Mouse (Mus musculus) gastrocnemius, postnatal 36 days (tissue): Measurements from ENCODE around the gene Lkaaear1. TPM values are rescaled to one million over a fixed set of nuclear protein-coding genes. Genes with fewer than 3 reads are reported as not detected.

Source experiments
- DNase-seq, 2 experiments: peaks; one replicate each; pipeline ENCODE4 v3.0.0; 2022
- intact Hi-C: fragments of 180-260 bp; cut with DNase I; formaldehyde crosslinking; loops from one replicate; pipeline ENCODE4 v1.15.1; 2025
- long read RNA-seq, 2 experiments: library from polyadenylated mRNA; stranded (forward); transcript quantifications; one replicate each; pipeline ENCODE4 v2.0.0; 2021
- total RNA-seq, 2 experiments: library from RNA; stranded (reverse); gene quantifications; 2 replicates each; pipeline ENCODE4 v1.2.3; 2021

Gene Lkaaear1
- total RNA-seq = not detected
- long read RNA-seq, experiment 1 = 0 reads
- long read RNA-seq, experiment 2 = 0 reads

DNA sequence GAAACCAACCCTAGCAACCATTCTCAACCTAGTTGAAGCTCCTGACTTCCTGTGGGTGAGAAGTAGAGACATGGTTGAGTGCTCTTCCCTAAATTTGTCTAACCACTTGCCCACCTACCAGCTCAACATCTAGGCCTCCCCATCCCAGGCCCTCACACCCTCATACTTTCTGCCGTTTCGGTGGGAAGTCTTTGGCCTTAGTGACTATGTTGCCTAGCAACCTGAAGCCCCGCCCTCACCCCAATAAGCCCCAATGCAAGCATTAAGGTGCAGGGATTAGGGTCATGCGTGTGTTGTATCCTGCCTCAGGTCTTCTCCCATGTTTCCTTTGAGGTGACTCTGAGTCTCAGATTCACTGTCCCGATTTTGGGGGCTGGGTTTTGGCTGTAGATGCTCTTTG, at the start of gene Lkaaear1:
Gene Lkaaear1, minus strand, starts transcription at position 202 of the 400 bp plus-strand sequence.
- no peak for DNase-seq
- intact Hi-C loops = loop anchor here (10.0 kb wide), 1 partner anchor 167 kb away; the partner anchor contains the start of gene Polr3k

GRCm38 (mm10) chr2:181730051-181730450, 31.8 kb upstream of the Lkaaear1 start:
- intact Hi-C loops = no loop called here
- no peak for DNase-seq

DNA sequence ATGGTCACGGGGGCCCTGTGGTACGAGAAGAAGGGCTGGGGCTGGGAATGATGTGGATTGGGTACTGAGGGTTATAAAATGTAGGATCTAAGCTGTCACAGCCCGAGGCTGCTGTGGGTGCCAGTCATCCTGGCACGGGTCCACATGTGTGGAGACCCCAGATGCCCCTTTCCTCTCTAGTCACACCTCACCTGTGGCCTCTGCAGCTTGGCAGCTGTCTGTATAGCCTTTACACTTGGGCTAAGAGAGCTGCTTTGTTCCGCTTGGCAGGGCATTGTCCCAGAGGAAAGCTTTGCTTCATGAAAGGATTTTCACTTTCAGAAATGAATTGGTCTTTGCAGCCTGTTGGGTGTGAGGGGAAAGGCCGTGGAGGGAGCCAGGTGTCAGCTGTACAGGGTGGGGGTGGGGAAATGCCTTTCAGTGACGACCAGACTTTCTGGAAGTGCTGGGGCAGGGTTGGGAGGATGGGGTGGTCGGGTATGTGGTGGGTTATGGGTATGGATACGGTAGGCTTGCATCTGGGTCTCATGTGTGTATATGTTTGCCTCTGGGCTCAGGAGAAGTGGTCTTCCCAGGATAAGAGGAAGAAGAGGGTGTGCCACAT, 29.5 kb upstream of the Lkaaear1 start:
- no peak for DNase-seq

DNA sequence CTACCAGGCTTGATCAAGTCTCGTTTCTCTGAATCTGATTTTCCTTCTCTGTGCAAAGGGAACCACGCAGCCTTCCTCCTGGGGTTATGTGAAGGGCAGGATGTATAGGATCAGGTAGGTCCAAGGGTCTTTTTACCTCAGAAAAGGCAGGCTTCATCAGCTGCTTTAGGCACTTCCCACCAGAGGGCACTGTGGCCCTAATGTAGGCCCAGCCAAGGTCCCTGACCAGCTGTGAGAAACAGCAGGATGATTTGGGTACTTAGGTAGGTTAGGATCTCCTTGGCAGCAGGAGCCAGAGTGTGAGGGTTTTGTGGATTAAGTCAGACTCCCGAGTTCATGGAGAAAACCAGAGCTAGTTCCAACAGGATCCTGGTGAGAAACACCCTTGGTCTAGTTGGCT, 24.0 kb upstream of the Lkaaear1 start:
- intact Hi-C loops = no loop called here
- DNase-seq = no peak

More for the DNA sequence above, 29.5 kb upstream of the Lkaaear1 start:
- intact Hi-C loops = no loop called here

DNA sequence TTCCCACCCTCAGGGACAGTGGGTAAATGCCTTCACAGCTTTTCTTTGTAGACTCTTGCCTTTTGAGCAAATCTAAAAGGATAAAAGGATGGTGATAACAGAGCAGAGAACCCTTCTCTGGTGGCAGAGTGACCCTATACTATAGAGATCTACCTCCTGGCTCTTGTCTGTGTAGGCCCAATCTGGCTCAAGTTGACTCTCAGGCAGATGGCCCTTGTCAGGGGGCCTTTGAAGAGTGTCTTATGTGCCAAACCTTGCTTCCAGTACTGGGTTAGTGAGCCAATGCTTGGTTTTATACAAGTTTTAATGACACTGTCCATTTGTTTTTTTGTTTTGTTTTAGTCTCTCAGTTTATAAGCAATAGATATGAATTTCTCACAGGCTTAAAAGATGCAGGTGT, 23.0 kb upstream of the Lkaaear1 start:
- intact Hi-C loops = no loop called here

DNA sequence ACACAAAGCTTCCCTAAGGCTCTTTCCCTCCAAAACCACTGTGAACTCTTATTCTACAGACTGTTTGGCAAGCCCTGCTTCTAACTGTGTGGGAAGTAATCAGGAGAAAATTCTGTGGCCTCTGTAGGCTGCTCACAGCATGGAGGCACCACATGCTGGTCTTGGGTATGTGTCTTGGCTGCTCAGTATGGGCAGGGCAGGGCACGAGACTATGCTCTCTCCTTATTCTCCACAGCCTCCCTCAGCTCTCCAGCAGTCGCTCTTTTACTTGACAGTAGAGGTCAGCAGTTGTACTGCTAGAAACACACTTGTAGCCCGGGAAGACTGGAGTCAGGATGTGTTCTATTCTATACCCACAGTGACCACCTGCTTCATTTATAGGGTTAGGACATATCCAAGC, 21.8 kb upstream of the Lkaaear1 start:
- no peak for DNase-seq
- intact Hi-C loops = no loop called here

More for the DNA sequence above, 23.0 kb upstream of the Lkaaear1 start:
- no peak for DNase-seq

GRCm38 (mm10) chr2:181716991-181717390, 18.7 kb upstream of the Lkaaear1 start:
- intact Hi-C loops = no loop called here
- no peak for DNase-seq

- intact Hi-C loops = no loop called here
- no peak for DNase-seq
Observed at GRCm38 (mm10) chr2:181715382-181715781, 17.1 kb upstream of the Lkaaear1 start.

DNA sequence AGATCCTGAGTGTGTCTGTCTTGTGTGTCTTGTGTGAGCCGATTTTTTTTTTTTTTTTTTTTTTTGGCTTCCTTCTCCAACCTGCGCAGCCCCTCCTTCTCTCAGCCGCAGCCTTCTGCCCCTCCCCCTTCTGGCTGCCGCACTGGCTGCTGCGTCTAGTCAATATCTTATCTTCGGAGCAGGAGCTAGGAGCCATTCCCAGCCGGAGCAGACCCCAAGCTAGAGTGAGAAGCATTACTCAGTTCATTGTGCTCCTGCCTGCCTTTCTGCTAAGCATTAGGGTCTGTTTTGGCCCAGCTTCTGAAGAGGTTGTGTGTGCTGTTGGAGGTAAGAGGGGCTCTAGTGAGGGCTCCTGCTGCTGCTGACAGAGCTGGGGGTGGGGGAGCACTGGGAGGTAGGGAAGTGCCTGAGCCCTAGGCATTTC, 16.7 kb upstream of the Lkaaear1 start, which contains the start of gene Oprl1:
Gene Oprl1, plus strand, starts transcription at position 114 of the 424 bp plus-strand sequence.
- intact Hi-C loops = no loop called here
- DNase-seq = no peak

- intact Hi-C loops = no loop called here
Observed at GRCm38 (mm10) chr2:181713749-181714148, 15.5 kb upstream of the Lkaaear1 start.

DNA sequence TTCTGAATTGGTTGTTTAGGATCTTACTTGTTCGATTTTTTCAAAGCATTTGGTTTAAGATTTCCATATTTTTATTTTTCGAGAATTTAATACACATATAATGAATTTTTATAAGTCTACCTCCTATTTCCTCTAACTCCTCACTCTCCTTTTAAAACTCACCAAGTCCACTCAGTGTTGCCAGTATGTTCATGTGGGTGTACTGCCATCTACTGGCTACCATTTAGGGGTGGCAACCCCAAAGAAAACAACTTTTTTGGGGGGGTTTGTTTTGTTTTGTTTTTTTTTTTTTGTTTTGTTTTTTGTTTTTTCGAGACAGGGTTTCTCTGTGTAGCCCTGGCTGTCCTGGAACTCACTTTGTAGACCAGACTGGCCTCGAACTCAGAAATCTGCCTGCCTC, 8.4 kb upstream of the Lkaaear1 start:
- intact Hi-C loops = loop anchor here (2.0 kb wide), 1 partner anchor 48 kb away; no protein-coding TSS in a partner anchor
- DNase-seq = no peak

More at GRCm38 (mm10) chr2:181713749-181714148, 15.5 kb upstream of the Lkaaear1 start:
- no peak for DNase-seq

- intact Hi-C loops = loop anchor here (10.0 kb wide), 1 partner anchor 168 kb away; the partner anchor contains the start of gene Polr3k
- DNase-seq = no peak
Observed at GRCm38 (mm10) chr2:181696801-181697420, 1.3 kb downstream of the Lkaaear1 start.

DNA sequence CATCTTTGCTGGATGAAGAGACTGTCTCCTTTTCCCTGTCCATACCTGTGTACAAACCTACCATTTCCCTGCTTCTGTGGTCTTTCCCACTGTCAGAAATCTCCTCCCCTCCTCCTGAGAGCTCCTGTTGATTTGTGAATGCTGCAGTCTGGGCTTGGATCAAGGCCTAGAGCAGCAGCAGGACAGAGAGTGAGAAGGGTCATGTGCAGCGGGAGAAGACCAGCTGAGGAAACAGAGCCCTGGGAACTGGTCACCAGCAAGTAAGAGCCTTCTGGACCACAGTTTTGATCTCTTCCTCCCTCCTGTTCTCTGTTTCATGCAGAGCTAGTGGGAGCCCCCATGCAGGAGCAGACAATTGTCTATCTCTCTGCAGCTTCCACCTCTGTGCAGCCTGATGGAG, 2.5 kb downstream of the Lkaaear1 start:
- no peak for DNase-seq
- intact Hi-C loops = loop anchor here (10.0 kb wide), 1 partner anchor 169 kb away; the partner anchor contains the start of gene Polr3k

DNA sequence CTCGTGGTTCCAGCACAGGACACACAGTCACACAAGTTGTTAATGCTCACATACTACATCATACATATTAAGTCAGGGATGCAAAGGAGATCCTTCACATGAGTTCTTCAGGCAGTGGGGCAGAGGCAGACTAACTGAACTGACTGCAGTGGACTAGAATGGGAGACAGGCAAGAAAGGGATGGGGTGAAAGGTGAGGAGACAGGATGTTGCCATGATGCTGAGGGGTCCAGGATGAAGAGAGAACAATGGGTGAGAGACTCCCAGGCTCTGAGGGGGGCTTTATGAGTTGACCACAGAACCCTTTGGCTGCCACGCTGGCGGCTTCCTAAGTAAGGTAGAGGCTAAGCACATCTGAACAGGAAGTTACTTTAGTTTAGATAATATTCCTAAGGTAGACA, 3.7 kb downstream of the Lkaaear1 start:
- DNase-seq = no peak
- intact Hi-C loops = loop anchor here (10.0 kb wide), 1 partner anchor 170 kb away; the partner anchor contains the start of gene Polr3k

DNA sequence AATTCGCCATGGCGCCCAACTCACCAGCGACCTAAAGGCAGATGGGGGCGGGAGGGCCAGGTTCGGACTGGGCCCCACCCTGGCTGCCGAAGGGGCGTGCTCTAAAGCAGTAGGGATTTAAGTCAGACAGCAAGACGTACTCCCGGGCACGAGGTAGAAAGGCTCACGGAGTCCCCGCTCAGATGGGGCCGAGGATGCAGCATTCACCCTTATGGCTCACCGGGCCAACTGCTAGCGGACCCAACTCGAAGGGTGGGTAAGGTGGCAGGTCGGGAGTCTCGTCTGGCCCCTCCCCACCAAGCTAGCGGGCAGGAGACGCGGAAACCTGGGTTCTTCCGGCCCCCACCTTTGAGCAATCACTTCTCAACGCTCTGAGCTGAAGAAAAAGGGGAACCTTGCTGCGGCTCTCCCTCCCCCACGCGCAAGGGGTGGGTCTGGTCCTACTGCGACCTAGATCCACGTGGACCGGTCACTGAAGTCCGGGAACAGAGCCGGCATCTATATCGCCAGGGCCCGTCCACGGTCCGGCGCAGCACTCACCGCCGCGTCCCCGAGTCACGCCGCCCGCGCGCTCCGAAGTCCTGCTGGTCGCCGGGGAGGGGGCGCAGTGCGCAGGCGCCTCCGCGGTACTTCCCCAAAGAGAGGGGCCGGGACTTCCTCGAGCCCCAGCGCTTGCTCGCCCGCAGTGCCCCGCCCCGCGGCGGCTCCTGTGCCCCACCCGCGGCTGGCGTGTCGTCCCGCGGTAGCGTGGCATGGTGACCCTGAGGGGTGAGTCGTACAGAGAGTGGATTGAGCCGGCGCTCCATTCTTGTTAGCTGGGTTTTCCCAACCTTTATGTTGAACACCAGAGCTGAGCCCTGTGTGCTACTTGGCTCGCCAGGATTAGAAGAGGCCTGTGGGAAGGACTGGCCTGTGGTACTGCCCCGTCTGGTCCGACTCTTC, 4.6 kb downstream of the Lkaaear1 start, which contains the start of gene Rgs19:
Gene Rgs19, minus strand, starts transcription at position 639 of the 942 bp plus-strand sequence.
- intact Hi-C loops = loop anchor here (10.0 kb wide), 1 partner anchor 171 kb away; the partner anchor contains the start of gene Polr3k
- peak; percentile 69 to 76 for DNase-seq

GRCm38 (mm10) chr2:181692304-181692703, 5.9 kb downstream of the Lkaaear1 start:
- DNase-seq = no peak
- intact Hi-C loops = loop anchor here (10.0 kb wide), 1 partner anchor 172 kb away; the partner anchor contains the start of gene Polr3k

- intact Hi-C loops = loop anchor here (10.0 kb wide), 1 partner anchor 173 kb away; the partner anchor contains the start of gene Polr3k
- DNase-seq = no peak
Observed at GRCm38 (mm10) chr2:181691571-181691970, 6.7 kb downstream of the Lkaaear1 start.

- no peak for DNase-seq
- intact Hi-C loops = loop anchor here (10.0 kb wide), 1 partner anchor 174 kb away; the partner anchor contains the start of gene Polr3k
Observed at GRCm38 (mm10) chr2:181691083-181691482, 7.2 kb downstream of the Lkaaear1 start.

- DNase-seq = no peak
- intact Hi-C loops = loop anchor here (10.0 kb wide), 1 partner anchor 175 kb away; the partner anchor contains the start of gene Polr3k
Observed at GRCm38 (mm10) chr2:181689466-181690160, 8.6 kb downstream of the Lkaaear1 start.
